Mouse (Mus musculus): ENCODE measurements around the gene Inca1. TPM values are rescaled to one million over a fixed set of nuclear protein-coding genes. Genes with fewer than 3 reads are reported as not detected.

Inca1 gene
- total RNA-seq, 2 experiments from 2014 or later: 1.8 to 3.0 TPM

DNA sequence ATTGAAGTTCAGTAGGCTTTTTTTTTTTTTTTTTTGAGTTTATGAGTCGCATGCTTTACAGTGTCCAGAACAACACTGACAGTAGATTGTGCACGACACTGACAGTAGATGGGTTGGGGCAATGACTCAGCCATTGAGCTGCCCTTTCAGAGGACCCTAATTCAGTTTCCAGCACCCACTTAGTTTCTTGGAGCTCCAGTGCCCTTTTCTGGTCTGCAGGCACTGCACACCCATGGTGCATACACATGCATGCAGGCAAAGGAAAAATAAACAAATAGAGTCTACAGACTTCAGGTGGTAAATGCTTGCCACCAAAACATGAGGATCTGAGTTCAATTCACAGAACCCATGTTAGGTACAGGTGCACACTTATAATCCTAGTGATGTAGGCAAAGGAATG is 26.6 kb upstream of the Inca1 start:
- intact Hi-C loops (cut with DNase I): no loop called here
- H3K4me3 ChIP-seq: no peak overlapping the region
- no peak for TF ChIP-seq CTCF (IDR thresholded peaks at IDR 0.05)
- DNase-seq (ENCODE audit: extremely low spot score in 1 of 2, low spot score in 2 of 2): no peak
- H3K27ac ChIP-seq: no peak overlapping the region

DNA sequence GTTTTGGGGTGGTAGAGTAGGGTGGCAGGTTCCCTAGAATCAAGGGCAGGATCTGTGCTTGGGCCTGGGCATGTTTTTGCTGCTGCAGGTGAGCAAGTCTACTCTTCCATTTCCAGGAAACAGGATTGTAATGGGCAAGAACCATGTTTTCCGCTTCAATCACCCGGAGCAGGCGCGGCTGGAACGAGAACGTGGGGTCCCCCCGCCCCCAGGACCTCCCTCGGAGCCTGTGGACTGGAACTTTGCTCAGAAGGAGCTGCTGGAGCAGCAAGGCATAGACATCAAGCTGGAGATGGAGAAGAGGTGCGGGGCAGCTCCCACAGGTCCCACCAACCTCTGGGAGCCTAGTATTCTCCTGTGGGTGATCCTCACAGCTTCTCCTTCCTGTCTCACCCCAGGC is 24.8 kb upstream of the Inca1 start:
- H3K27ac ChIP-seq: no peak overlapping the region
- TF ChIP-seq CTCF (IDR thresholded peaks at IDR 0.05): no peak
- intact Hi-C loops (cut with DNase I): no loop called here
- no peak overlapping the region for H3K4me3 ChIP-seq
- DNase-seq (ENCODE audit: extremely low spot score in 1 of 2, low spot score in 2 of 2): no peak

DNA sequence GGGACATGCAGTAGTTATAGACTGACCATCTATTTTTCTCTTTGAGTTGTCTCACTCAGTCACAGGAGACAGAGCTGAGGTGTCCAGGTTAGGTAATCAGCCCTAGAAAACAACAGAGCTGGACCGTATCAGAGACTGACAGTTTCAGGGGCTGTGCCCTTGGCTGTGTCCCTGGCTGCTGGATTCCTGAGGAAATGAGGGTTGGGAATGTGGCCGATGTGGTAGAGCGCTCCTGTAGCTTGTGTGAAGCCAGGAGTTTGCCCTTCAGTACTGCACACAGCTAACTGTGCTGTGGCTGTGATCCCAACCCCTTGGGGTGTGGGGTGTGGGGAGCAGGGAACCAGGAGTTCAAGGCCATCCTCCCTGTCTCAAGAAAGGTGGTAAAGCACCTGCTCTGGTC is 21.1 kb upstream of the Inca1 start:
- H3K27ac ChIP-seq: no peak overlapping the region
- intact Hi-C loops (cut with DNase I): no loop called here
- TF ChIP-seq CTCF (IDR thresholded peaks at IDR 0.05): no peak
- H3K4me3 ChIP-seq: no peak overlapping the region
- no peak for DNase-seq (ENCODE audit: extremely low spot score in 1 of 2, low spot score in 2 of 2)

DNA sequence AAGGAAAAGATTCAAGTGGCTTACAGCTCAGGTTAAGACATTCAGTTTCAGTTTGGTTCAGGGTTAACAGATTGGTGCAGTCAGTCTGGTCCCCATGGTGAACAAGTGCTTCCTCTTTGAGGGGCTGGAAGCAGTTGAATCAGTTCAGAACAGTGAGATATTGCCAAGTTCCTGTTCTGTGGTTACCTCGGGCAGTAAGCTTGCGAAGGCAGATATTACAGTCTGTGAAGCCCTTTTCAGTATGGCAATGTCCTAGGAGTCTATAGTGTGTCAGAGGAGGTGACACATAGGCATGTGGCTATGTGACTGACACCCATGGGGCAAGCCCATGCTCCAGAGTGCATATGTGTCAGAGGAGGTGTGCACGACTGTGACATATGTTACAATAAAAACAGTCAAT is 20.6 kb upstream of the Inca1 start:
- Histone ChIP-seq H3K27ac (no peak overlapping the region), H3K4me3 (no peak overlapping the region)
- no peak for TF ChIP-seq CTCF (IDR thresholded peaks at IDR 0.05)
- intact Hi-C loops (cut with DNase I): no loop called here
- no peak for DNase-seq (ENCODE audit: extremely low spot score in 1 of 2, low spot score in 2 of 2)

DNA sequence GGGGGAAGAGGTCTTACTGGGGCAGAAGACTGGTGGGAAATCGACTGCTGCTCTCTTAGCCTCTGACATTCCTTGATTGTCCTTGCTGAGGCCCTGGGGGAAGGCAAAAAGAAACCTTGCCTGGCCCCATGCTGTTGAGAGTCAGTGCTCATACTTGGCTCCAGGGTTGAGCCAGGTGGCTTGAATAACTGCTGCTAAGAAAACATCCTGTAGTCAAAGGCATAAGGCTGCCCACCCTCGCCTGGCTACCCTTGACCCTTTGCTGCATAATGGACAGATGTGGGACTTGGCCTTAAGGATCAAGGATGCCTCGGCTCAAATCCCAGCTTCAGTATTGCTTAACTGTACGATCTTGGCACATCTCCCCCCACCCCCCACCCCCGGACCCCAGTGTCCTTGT is 18.5 kb upstream of the Inca1 start:
- intact Hi-C loops (cut with DNase I): no loop called here
- no peak for DNase-seq (ENCODE audit: extremely low spot score in 1 of 2, low spot score in 2 of 2)
- H3K27ac ChIP-seq: no peak overlapping the region
- no peak overlapping the region for H3K4me3 ChIP-seq
- TF ChIP-seq CTCF (IDR thresholded peaks at IDR 0.05): no peak

DNA sequence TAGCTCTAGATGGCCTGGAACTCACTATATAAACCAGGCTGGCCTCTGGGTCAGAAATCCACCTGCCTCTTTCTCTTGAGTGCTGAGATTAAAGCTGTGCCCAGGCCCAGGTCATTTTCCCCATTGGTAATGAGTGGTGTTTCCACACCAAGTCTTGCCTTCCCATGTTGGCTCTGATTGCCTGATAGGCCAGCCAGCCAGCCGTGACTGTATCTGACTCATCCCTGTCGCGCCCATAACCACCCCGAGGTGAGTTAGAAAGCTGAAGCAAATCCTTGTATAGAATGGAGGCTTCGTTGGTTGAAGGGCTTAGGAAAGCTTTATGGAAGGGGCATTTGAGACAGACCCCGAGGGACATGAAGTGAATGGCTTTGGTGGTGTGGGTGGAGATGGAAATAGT is 15.9 kb upstream of the Inca1 start:
- intact Hi-C loops (cut with DNase I): no loop called here
- H3K27ac ChIP-seq: no peak overlapping the region
- no peak for DNase-seq (ENCODE audit: extremely low spot score in 1 of 2, low spot score in 2 of 2)
- TF ChIP-seq CTCF (IDR thresholded peaks at IDR 0.05): no peak
- H3K4me3 ChIP-seq: no peak overlapping the region

DNA sequence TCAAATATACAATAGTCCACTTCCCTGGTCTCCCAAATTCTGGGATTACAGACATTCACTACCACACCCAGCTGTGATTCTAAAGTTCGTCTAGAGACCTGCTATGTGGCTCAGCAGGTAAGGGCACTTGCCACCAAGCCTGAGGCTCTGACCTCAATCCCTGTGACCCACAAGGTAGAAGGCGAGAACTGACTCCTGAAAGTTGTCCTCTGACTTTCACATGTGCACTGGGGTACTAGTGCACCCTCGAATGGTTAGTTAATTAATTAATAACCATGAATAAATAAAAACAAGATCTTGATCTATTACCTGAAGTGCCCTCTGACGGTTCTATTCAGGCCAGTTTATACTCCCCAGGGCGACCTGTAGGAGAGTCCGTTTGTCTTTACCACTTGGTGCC is 13.3 kb upstream of the Inca1 start:
- TF ChIP-seq CTCF (IDR thresholded peaks at IDR 0.05): no peak
- Histone ChIP-seq H3K4me3 (no peak overlapping the region), H3K27ac (no peak overlapping the region)
- DNase-seq (ENCODE audit: extremely low spot score in 1 of 2, low spot score in 2 of 2): no peak
- intact Hi-C loops (cut with DNase I): loop anchor here (5.0 kb wide), 1 partner anchor 41 kb away; no protein-coding TSS in a partner anchor

DNA sequence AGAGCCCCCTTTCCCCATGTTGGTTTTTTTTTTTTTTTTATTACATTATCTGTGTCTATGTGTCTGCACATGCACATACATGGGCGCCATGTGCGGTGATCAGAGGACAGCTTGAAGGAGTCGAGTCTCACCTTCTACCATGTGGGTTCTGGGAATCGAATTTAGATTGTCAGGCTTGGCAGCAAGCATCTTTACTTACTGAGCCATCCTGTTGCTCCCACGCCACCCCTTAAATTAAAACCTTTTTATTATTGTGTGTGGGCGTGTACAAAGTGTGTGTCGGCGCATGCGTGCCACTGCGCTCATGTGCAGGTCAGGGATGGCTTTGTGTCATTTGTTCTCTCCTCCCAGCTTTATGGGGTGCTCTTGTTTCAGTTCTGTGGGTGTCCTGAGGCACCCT is 11.1 kb upstream of the Inca1 start:
- DNase-seq (ENCODE audit: extremely low spot score in 1 of 2, low spot score in 2 of 2): peak in 1 of 2 experiments; percentile 25
- Histone ChIP-seq H3K4me3 (no peak overlapping the region), H3K27ac (no peak overlapping the region)
- no peak for TF ChIP-seq CTCF (IDR thresholded peaks at IDR 0.05)
- intact Hi-C loops (cut with DNase I): loop anchor here (5.0 kb wide), 1 partner anchor 39 kb away; no protein-coding TSS in a partner anchor

DNA sequence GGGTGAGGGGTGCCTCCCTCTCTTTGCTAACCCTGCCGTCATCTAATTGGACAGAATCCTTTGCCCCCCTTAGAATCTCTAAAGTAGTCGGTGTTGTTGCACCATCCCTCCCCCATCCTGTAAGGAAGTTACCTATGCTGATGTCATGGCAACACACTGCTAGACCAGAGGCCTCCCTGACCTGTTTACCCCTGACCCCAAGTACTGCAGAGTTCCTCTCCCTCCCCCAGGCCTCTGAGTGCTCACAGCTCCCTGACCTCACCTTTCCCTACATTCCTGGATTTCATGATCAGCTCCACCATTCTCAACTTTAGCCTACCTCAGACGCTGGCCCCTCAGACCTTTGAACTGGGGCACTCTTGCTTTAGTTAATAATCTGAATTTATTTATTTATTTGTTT is 6.2 kb upstream of the Inca1 start:
- DNase-seq (ENCODE audit: extremely low spot score in 1 of 2, low spot score in 2 of 2): no peak
- intact Hi-C loops (cut with DNase I): no loop called here
- no peak overlapping the region for H3K4me3 ChIP-seq
- no peak overlapping the region for H3K27ac ChIP-seq
- TF ChIP-seq CTCF (IDR thresholded peaks at IDR 0.05): no peak

DNA sequence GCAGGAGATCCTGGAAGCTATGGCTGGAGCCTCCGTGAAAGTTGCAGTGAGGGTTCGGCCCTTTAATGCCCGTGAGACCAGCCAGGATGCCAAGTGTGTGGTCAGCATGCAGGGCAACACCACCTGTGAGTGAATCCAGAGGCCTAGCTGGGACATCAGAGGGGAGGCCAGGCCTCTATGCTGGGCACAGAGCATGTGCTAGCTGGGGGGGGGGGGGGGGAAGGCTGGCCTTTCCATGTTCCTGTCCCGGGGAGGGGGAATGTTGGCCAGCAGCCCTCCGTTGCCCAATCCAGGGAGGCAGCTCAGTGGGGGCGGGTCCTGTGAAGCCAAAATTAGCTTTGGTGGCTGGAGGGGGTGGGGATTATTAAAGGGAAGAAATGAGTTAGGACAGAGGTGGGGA is 2.8 kb upstream of the Inca1 start:
- DNase-seq (ENCODE audit: extremely low spot score in 1 of 2, low spot score in 2 of 2): no peak
- intact Hi-C loops (cut with DNase I): no loop called here
- Histone ChIP-seq H3K4me3 (peak overlapping the region; percentile 79), H3K27ac (peak overlapping the region; percentile 99)
- no peak for TF ChIP-seq CTCF (IDR thresholded peaks at IDR 0.05)

DNA sequence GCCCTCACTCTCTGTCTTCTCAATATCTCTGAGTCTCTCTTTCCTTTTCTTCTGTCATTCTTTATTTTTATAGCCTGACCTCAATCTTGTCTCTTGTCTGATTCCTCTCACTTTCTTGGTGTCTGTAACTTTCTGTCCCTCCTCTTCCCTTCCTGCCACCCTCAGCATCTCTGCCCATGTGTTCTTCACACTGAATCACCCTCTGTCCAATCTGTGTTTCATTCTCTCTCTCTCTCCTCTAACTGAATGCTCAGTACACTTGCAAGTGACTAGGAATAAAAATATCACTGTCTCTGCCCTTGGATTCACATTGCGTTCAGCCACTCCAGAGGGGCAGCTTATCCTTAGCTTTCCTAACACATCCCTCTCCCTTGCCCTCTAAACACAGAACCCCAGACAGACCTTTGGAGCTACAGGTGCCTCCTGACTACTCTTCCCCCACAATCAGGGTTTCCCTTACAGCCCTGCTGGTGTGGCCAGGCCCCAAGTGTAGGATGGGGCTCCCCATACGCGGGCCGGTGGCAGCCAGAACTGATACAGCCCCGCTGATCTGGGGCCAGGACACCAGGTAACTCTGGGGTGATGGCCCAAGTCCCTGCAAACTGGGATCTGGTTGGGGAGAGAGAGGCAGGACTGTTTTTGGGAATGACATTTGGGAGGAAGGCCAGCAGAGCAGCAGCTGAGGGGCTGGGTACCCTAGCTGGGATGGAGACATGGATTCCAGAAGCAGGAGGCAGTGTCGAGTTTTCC is 2.2 kb upstream of the Inca1 start:
- no peak for DNase-seq (ENCODE audit: extremely low spot score in 1 of 2, low spot score in 2 of 2)
- intact Hi-C loops (cut with DNase I): loop anchor here (2.0 kb wide), 1 partner anchor 55 kb away; the partner anchor contains the start of genes Rnf167 and Slc25a11
- Histone ChIP-seq H3K4me3 (peak overlapping the region; percentile 79), H3K27ac (peak overlapping the region; percentile 99)
- no peak for TF ChIP-seq CTCF (IDR thresholded peaks at IDR 0.05)

DNA sequence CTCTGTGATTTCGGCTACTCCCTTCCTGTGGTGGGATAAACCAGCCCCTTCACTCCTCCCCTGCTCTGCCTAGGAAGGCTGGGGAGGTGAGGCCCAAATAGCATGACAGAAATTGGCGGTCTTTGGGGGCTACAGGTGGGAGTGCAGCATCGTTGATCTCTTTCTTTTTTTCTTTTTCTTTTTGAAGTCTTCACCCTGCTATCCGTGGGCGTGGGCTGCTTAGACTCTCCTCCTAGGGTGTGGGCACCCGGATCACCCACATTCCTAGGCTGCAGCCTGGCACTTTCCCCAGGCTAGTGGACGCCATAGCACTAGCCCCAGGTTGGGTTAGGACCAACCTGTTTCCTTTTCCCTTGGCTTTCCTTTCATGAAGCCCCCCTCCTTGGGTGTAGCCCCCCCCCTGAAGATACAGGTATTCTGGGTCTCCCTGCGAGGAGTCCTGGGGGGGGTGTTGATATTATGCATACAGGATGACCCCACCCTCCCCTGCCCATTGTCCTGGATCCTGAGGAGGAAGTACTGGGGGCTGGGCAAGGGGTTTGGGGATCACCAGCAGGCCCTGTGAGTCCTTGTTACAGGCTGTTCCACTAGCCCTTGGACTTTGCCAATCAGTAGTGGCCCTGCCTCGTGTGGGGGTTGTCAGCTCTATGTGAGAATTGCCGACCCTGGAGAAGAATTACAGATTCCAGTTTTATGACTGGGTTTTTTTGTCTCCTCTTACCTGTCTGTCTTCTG is 1.4 kb upstream of the Inca1 start:
- no peak for TF ChIP-seq CTCF (IDR thresholded peaks at IDR 0.05)
- peak overlapping the region; percentile 99 for H3K27ac ChIP-seq
- H3K4me3 ChIP-seq: peak overlapping the region; percentile 79
- intact Hi-C loops (cut with DNase I): loop anchor here (2.0 kb wide), 1 partner anchor 55 kb away; the partner anchor contains the start of genes Rnf167 and Slc25a11
- DNase-seq (ENCODE audit: extremely low spot score in 1 of 2, low spot score in 2 of 2): no peak

All from left cerebral cortex, adult 2 months (tissue).